Mouse (Mus musculus) liver, adult 2 months (tissue): Measurements from ENCODE around the gene Ucn2. TPM values are rescaled to one million over a fixed set of nuclear protein-coding genes. Genes with fewer than 3 reads are reported as not detected.

ENCODE experiments used
- DNase-seq: peaks from one replicate; pipeline ENCODE4 v3.0.0-alpha.2; 2011; ENCODE audit warnings: low read depth, low spot score; ENCODE audit errors: extremely low read depth
- H3K27ac ChIP-seq: fragments of 200-500 bp; replicated peaks from 2 replicates; pipeline ENCODE4 v1.5.1; 2012; ENCODE audit warnings: low read depth, mild to moderate bottlenecking, control low read depth, inconsistent platforms, low read length; ENCODE audit not compliant: insufficient read depth
- H3K27me3 ChIP-seq: fragments of 200-500 bp; 2 replicates; pipeline ENCODE4 v1.6.1; 2012; ENCODE audit warnings: mild to moderate bottlenecking, moderate library complexity, low read length, inconsistent platforms; ENCODE audit not compliant: control insufficient read depth, insufficient read depth
- H3K36me3 ChIP-seq: fragments of 200-500 bp; 2 replicates; pipeline ENCODE4 v1.6.1; 2012; ENCODE audit warnings: low read length, inconsistent platforms; ENCODE audit not compliant: control insufficient read depth, insufficient read depth
- H3K4me1 ChIP-seq: fragments of 200-500 bp; 2 replicates; pipeline ENCODE4 v1.6.1; 2011; ENCODE audit warnings: low read length; ENCODE audit not compliant: control insufficient read depth, insufficient read depth
- H3K4me3 ChIP-seq: fragments of 200-500 bp; 2 replicates; pipeline ENCODE4 v1.5.1; 2011; ENCODE audit warnings: low read depth, mild to moderate bottlenecking, control low read depth, low read length, moderate library complexity; ENCODE audit not compliant: insufficient read depth
- H3K79me2 ChIP-seq: fragments of 200-500 bp; 2 replicates; pipeline ENCODE4 v1.6.1; 2012; ENCODE audit warnings: inconsistent platforms, mild to moderate bottlenecking, low read length, moderate library complexity; ENCODE audit not compliant: control insufficient read depth, insufficient read depth
- H3K9ac ChIP-seq: fragments of 200-500 bp; 2 replicates; pipeline ENCODE4 v1.6.1; 2012; ENCODE audit warnings: low read depth, mild to moderate bottlenecking, control low read depth, inconsistent platforms, low read length
- CTCF ChIP-seq: fragments of 200-500 bp; IDR thresholded peaks from 2 replicates; pipeline ENCODE4 v1.5.1; 2011; ENCODE audit warnings: low read depth, low read length, control low read depth
- POLR2A ChIP-seq: fragments of 200-500 bp; IDR thresholded peaks from 2 replicates; pipeline ENCODE4 v1.6.1; 2011; ENCODE audit warnings: low read length, control low read depth; ENCODE audit not compliant: insufficient read depth; ENCODE audit errors: extremely low read depth
- WGBS: fragments of 180-500 bp; shearing (Covaris S2); methylation state at CpG from one replicate; pipeline ENCODE4 v1.1.7; 2018; 5-methylcytosine and 5-hydroxymethylcytosine counted together
- polyA plus RNA-seq: library from polyadenylated mRNA; depleted of rRNA; stranded (reverse); fragments of >200 nt; gene quantifications from 2 replicates; pipeline ENCODE4 v1.2.3, GENCODE M21; 2012
- total RNA-seq: library from RNA; depleted of rRNA; stranded (reverse); fragments of >200 nt; gene quantifications from 2 replicates; pipeline ENCODE4 v1.2.3, GENCODE M21; 2014

The Ucn2 gene
- total and polyA plus RNA-seq, 2 experiments, result not detected

DNA sequence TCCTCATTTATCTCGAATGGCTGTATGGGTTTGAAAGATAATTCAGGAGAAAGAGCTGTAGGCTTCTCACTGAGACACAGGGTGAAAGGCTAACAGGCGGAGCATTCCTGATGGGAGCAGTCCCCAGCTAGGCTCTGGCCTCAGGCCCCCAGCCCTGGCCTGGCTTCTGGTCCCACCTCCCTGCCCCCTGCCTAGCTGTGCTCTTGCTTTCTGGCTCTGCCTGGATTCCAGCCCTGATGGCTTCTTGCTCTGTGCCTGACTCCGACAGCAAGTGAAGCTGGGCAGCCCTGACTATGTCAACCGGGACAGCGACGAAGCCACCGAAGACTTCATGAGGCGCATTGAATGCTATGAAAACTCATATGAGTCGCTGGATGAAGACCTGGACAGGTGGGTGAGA, 22.3 kb downstream of the Ucn2 start:
- no peak for TF ChIP-seq CTCF
- TF ChIP-seq POLR2A, result no peak
- Histone ChIP-seq H3K36me3 (no peaks in the 10 kb centered on the region), H3K9ac (no peak overlapping the region), H3K27ac (no peak overlapping the region), H3K79me2 (no peaks in the 10 kb centered on the region), H3K4me3 (no peak overlapping the region), H3K4me1 (peaks cover 2% of the 10 kb centered on the region), H3K27me3 (no peaks in the 10 kb centered on the region)
- DNase-seq, result no peak
- WGBS, result 91% methylated on average over 9 of the region's 9 CpGs

DNA sequence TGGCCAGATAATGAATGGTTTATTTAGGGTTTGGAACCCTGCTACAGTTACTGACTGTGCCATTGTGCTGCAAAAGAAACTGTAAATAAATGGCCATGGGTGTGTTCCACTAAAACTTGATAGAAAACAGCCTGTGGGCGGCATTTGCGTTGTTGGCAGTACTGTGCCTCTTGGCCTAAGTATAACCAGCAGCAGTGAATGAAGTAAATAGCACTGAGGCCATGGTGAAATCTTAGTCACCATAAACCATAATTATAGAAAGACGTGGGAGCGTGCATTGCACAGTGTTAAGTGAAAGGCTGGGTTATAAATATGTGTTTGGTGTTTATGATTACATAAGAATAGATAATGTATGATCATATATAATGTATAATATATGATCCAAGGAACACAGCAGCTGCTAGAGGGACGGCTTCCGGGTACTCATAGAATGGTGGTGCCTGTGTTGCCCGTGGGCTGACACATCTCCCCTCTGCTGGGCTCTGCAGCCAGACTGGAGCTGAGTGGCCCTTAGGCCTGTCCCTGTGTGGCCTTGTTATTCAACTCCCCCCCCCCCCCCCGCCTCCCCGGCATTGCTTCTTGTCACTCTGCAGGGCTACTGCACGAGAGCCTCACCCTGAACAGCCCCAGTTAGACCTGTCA, 23.3 kb downstream of the Ucn2 start:
- Histone ChIP-seq H3K27me3 (no peaks in the 10 kb centered on the region), H3K79me2 (no peaks in the 10 kb centered on the region), H3K9ac (no peak overlapping the region), H3K4me3 (no peak overlapping the region), H3K27ac (no peak overlapping the region), H3K4me1 (peaks cover 2% of the 10 kb centered on the region), H3K36me3 (no peaks in the 10 kb centered on the region)
- TF ChIP-seq CTCF (no peak), POLR2A (no peak)
- DNase-seq, result no peak
- WGBS, result 81% methylated on average over 10 of the region's 10 CpGs

DNA sequence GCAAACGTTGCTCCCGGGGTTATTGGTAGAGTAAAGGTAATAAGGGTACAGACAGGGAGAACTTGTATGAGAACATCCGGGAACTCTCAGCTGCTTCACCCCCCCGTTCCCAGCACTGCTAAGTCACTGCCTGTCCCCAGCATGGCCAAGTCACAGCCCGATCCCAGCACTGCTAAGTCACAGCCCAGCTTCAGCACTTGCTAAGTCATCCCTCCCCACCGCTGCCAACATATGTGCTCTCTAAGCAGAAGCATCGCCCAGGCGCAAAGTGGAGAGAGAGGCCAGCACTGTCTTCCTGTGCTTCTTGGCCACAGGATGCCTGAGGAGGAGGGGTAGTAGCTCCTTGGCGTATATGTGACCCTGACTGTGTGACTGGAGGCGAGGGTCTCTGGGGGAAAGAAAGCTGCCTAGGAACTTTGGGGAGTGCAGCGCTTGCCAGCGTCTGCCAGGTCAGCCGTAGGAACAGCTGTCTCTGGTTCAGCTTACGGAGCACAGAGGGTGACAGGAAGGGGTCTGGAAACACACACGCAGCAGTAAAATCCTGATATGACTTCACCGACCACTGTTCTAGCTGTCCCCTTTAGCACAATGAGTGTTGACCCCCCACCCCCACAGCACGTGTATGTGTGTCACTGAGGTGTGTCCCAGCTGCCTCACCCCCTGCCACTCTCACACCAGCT, 24.0 kb downstream of the Ucn2 start:
- Histone ChIP-seq H3K27me3 (no peaks in the 10 kb centered on the region), H3K27ac (no peak overlapping the region), H3K9ac (no peak overlapping the region), H3K4me1 (peaks cover 2% of the 10 kb centered on the region), H3K36me3 (no peaks in the 10 kb centered on the region), H3K4me3 (no peak overlapping the region), H3K79me2 (no peaks in the 10 kb centered on the region)
- WGBS, result 76% methylated on average over 17 of the region's 17 CpGs
- DNase-seq, result no peak
- TF ChIP-seq CTCF (no peak), POLR2A (no peak)

DNA sequence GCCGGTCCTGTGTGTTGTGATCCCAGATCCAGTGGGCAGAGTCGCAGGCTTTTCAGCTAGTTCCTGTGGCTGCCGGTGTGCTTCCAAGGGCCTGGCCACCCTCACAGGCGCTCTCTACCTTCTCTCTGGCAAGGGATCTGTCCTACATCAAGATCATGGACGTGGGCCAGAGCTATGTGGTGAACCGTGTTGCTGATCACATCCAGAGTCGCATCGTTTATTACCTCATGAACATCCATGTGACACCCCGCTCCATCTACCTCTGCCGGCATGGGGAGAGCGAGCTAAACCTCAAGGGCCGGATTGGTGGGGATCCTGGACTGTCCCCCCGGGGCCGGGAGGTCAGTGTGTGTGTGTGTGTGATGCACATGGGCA, 24.5 kb downstream of the Ucn2 start:
- peaks cover 2% of the 10 kb centered on the region for H3K4me1 ChIP-seq
- H3K27me3 ChIP-seq, result no peaks in the 10 kb centered on the region
- no peak for TF ChIP-seq CTCF
- no peak for TF ChIP-seq POLR2A
- H3K36me3 ChIP-seq, result no peaks in the 10 kb centered on the region
- no peak overlapping the region for H3K27ac ChIP-seq
- no peaks in the 10 kb centered on the region for H3K79me2 ChIP-seq
- DNase-seq, result no peak
- 97% methylated on average over 14 of the region's 14 CpGs for WGBS
- no peak overlapping the region for H3K4me3 ChIP-seq
- H3K9ac ChIP-seq, result no peak overlapping the region

DNA sequence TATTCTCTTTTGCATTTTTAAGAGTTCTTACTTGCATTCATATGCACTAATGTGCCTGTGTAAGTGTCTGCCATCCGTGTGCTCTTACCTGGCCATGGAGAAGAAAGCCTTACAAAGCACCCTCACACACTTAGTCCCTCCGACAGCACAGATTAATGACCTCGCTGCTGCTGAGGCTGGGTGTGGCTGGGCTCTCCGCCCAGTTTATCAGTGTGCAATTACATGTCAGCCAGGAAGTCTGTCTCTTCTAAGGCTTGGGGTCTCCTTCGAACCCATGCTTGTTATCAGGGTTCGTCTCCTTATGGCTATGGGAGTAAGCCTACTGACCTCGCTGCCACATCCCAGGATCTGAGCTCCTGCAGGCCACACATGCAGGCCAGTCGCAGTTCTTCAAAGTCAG, 29.6 kb downstream of the Ucn2 start:
- Histone ChIP-seq H3K4me1 (peaks cover 2% of the 10 kb centered on the region), H3K27ac (no peak overlapping the region), H3K27me3 (no peaks in the 10 kb centered on the region), H3K79me2 (no peaks in the 10 kb centered on the region), H3K9ac (no peak overlapping the region), H3K4me3 (no peak overlapping the region), H3K36me3 (no peaks in the 10 kb centered on the region)
- DNase-seq, result no peak
- TF ChIP-seq POLR2A (no peak), CTCF (no peak)
- 79% methylated on average over 8 of the region's 8 CpGs for WGBS

DNA sequence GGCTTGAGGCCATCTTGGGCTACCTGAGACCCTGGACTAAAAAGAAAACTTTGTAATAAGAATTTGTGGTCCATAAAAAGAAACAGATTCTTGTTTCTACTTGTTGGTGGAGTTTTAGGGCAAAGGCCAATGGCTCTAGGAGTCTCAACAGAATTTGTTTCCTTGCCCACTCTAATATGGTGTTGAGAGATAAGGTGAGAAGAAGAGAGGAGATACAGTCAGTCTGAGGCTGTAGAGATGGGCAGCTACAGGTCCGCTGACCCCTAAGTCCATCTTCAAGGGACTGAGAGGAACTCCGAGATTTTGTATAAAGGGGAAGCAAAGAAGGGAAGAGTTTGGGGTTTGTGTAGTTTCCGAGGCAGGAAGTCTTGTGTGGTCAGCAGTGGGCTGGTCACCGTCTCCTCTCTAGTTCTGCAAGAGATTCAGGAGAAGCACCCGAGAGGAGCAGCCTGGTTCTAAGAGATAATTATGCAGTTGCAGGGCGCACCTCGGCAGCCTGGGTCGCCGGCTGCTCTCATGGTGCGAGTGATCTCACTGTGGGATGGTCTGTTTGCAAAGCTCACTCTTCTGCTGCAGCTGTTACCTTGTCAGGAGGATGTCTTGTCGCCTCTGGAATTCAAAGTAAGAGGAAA, 31.3 kb downstream of the Ucn2 start:
- TF ChIP-seq POLR2A, result no peak
- TF ChIP-seq CTCF, result no peak
- no peak overlapping the region for H3K4me3 ChIP-seq
- H3K27ac ChIP-seq, result no peak overlapping the region
- H3K4me1 ChIP-seq, result no peaks in the 10 kb centered on the region; the same call in 1 of the 2 replicates
- WGBS, result 77% methylated on average over 11 of the region's 11 CpGs
- no peaks in the 10 kb centered on the region for H3K36me3 ChIP-seq
- peak; percentile 18 for DNase-seq
- H3K27me3 ChIP-seq, result no peaks in the 10 kb centered on the region
- H3K9ac ChIP-seq, result no peak overlapping the region
- no peaks in the 10 kb centered on the region for H3K79me2 ChIP-seq
